Mouse (Mus musculus) kidney, embryonic 15.5 days (tissue): ENCODE results near the gene Nos3. TPM values are rescaled to one million over a fixed set of nuclear protein-coding genes. Genes with fewer than 3 reads are reported as not detected.

Experiments
- ATAC-seq: fragments of 200-750 bp; cut with Nextera tagmentation; replicated peaks from 2 replicates; pipeline ENCODE4 v1.8.0; 2017; ENCODE audit warnings: moderate TSS enrichment; ENCODE audit not compliant: low FRiP score
- H3K27ac ChIP-seq: fragments of 300-500 bp; sonication (generic); 2 replicates; pipeline ENCODE4 v1.5.1; 2015; ENCODE audit warnings: mild to moderate bottlenecking, inconsistent platforms
- H3K27me3 ChIP-seq: fragments of 300-500 bp; sonication (generic); 2 replicates; pipeline ENCODE4 v1.6.1; 2015; ENCODE audit warnings: inconsistent platforms
- H3K36me3 ChIP-seq: fragments of 300-500 bp; sonication (generic); 2 replicates; pipeline ENCODE4 v1.6.1; 2015; ENCODE audit warnings: inconsistent platforms
- H3K4me1 ChIP-seq: fragments of 300-500 bp; sonication (generic); 2 replicates; pipeline ENCODE4 v1.6.1; 2015; ENCODE audit warnings: inconsistent platforms
- H3K4me2 ChIP-seq: fragments of 300-500 bp; sonication (generic); 2 replicates; pipeline ENCODE4 v1.6.1; 2015; ENCODE audit warnings: moderate library complexity, mild to moderate bottlenecking, inconsistent platforms
- H3K4me3 ChIP-seq: fragments of 300-500 bp; sonication (generic); replicated peaks from 2 replicates; pipeline ENCODE4 v1.5.1; 2015; ENCODE audit warnings: mild to moderate bottlenecking, inconsistent platforms
- H3K9ac ChIP-seq: fragments of 300-500 bp; sonication (generic); 2 replicates; pipeline ENCODE4 v1.6.1; 2015; ENCODE audit warnings: mild to moderate bottlenecking, inconsistent platforms
- H3K9me3 ChIP-seq: fragments of 300-500 bp; sonication (generic); replicated peaks from 2 replicates; pipeline ENCODE4 v1.6.1; 2016; ENCODE audit warnings: inconsistent platforms
- WGBS: fragments of 180-500 bp; shearing (Covaris S2); methylation state at CpG from one replicate; pipeline ENCODE4 v1.1.7; 2015; ENCODE audit warnings: mixed read lengths; 5-methylcytosine and 5-hydroxymethylcytosine counted together
- polyA plus RNA-seq: library from polyadenylated mRNA; unstranded; fragments of >200 nt; fragmentation: Nextera tagmentation; extraction: Ambion mirVana; gene quantifications from 2 replicates; pipeline ENCODE4 v1.2.1, GENCODE M21; 2015

Gene Nos3
- polyA plus RNA-seq, 1 experiment from 2014 or later, result 18.4 TPM

DNA sequence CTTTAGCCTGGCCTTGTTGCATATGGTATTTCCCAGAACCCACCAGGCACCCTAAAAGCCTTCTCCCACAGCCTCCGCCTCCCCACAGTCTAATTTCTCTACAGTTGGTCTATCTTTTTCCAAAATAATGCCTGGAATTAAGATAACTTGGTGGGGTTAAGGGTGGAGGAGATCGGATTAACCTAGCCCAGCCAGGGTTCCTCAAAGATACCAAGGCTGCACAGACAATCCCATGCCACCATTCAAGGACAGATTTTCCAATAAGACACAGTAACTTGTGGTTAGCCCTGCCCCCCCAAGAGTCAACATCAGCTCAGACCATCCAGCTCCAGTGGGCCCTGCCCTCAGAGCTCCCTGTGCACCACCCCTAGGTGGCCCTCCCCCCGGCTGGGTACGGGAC is 15.9 kb downstream of the Nos3 start:
- H3K27ac ChIP-seq, result no peak overlapping the region
- no peaks in the 10 kb centered on the region for H3K36me3 ChIP-seq
- ATAC-seq, result no peak
- no peak overlapping the region for H3K4me2 ChIP-seq
- peaks cover 31% of the 10 kb centered on the region for H3K4me1 ChIP-seq
- 0 out of 2 replicates have a peak, but pooled peaks cover 6% of the 10 kb centered on the region for H3K27me3 ChIP-seq
- H3K4me3 ChIP-seq, result no peak overlapping the region
- H3K9me3 ChIP-seq, result no peaks in the 10 kb centered on the region
- 87% methylated on average over 4 of the region's 4 CpGs for WGBS
- H3K9ac ChIP-seq, result no peak overlapping the region

DNA sequence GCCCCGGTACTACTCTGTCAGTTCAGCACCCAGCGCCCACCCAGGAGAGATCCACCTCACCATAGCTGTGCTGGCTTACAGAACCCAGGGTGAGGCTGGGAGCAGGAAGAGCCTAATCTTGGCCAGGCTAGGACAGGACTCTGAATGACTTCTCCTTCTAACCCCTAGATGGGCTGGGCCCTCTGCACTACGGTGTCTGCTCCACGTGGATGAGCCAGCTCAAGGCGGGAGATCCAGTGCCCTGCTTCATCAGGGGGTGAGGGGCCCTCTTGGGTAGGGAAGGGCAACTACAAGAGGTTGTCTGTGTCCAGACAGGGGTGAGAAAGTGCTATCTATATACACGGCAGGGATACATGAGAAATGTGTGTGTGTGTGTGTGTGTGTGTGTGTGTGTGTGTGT is 16.9 kb downstream of the Nos3 start:
- H3K27me3 ChIP-seq, result peaks cover 15% of the 10 kb centered on the region
- WGBS, result 68% methylated on average over 6 of the region's 6 CpGs
- H3K9ac ChIP-seq, result no peak overlapping the region

DNA sequence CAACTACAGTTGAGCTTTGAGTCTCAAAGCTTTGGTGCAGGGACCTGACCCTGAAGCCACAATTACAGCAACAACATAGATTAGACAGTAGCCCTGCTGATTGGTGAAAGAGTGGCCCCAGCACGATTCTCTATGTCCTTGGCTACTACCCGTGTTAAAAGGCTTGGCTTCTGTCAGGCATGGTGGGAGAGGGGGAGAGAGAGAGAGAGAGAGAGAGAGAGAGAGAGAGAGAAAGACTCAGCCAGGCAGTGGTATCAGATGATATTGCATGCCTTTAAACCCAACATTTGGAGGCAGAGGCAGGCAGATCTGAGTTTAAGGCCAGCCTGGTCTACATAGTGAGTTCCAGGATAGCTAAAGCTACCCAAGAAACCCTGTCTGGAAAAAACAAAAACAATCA is 17.4 kb downstream of the Nos3 start:
- no peak overlapping the region for H3K4me2 ChIP-seq
- H3K9me3 ChIP-seq, result no peaks in the 10 kb centered on the region
- peaks cover 20% of the 10 kb centered on the region for H3K27me3 ChIP-seq
- no peaks in the 10 kb centered on the region for H3K36me3 ChIP-seq
- no peak overlapping the region for H3K9ac ChIP-seq
- H3K4me3 ChIP-seq, result no peak overlapping the region
- no peak for ATAC-seq
- H3K27ac ChIP-seq, result no peak overlapping the region
- 58% methylated on average over 2 of the region's 2 CpGs for WGBS
- H3K4me1 ChIP-seq, result peaks cover 34% of the 10 kb centered on the region

More for the DNA sequence above, 16.9 kb downstream of the Nos3 start:
- H3K4me2 ChIP-seq, result no peak overlapping the region
- H3K9me3 ChIP-seq, result no peaks in the 10 kb centered on the region
- H3K4me3 ChIP-seq, result no peak overlapping the region
- H3K4me1 ChIP-seq, result peaks cover 31% of the 10 kb centered on the region
- no peaks in the 10 kb centered on the region for H3K36me3 ChIP-seq
- H3K27ac ChIP-seq, result no peak overlapping the region
- ATAC-seq, result no peak

DNA sequence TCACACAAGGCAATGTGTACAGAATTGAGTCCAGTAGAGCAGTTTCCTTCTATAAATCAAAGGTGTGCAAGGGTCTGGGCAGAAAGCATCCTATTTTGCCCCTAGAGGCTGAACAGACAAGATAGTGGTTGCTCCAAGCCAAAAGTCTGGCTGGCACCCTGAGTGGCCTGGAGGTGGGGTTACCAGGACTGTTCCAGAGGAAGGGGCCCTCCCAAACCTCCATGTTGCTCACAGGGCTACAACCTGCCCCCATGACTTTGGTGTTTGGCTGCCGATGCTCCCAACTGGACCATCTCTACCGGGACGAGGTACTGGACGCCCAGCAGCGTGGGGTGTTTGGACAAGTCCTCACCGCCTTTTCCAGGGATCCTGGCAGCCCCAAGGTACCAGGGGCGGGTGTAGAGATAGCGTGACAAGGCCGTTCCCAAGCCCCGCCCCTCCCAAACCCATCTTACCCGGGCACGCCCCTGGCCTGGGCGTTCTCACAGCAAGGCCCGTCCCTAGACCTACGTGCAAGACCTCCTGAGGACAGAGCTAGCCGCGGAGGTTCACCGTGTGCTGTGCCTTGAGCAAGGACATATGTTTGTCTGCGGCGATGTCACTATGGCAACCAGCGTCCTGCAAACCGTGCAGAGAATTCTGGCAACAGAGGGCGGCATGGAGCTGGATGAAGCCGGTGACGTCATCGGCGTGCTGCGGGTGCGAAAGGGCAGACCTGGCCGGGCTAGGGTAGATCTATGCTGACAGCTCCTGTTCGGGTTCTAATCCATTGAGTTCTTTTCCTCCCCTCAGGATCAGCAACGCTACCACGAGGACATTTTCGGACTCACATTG is 18.6 kb downstream of the Nos3 start:
- Histone ChIP-seq H3K9me3 (no peaks in the 10 kb centered on the region), H3K9ac (peak overlapping the region; percentile 35), H3K4me3 (peak overlapping the region; percentile 48), H3K4me2 (peak overlapping the region; percentile 80), H3K27ac (peak overlapping the region; percentile 35; the same call in 1 of the 2 replicates), H3K36me3 (no peaks in the 10 kb centered on the region), H3K4me1 (peaks cover 46% of the 10 kb centered on the region), H3K27me3 (peaks cover 31% of the 10 kb centered on the region)
- WGBS, result 1% methylated on average over 34 of the region's 34 CpGs
- peak; percentile 70 for ATAC-seq

DNA sequence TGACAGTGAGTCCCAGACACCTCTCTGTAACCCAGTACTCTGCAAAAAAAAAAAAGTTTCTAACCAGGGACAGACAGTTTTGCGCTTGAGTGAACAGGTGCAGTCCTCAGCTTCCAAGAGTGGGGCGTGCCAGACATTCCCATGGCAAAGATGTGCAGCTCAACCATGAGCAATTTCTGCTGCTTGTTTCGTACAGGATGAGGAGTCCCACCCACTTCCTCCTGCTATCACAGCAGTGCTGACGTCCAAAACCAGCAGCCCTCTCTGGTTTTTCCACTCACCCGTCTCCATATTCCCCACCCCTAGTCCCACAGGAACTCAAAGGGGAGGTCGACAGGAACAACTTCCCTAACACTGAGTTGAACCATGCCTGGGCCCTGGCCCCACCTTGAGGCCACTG is 19.8 kb downstream of the Nos3 start:
- H3K27ac ChIP-seq, result peak overlapping the region; percentile 33; the same call in 1 of the 2 replicates
- H3K4me2 ChIP-seq, result peak overlapping the region; percentile 80; the same call in 1 of the 2 replicates
- H3K9ac ChIP-seq, result no peak overlapping the region
- no peaks in the 10 kb centered on the region for H3K36me3 ChIP-seq
- peaks cover 57% of the 10 kb centered on the region for H3K4me1 ChIP-seq
- WGBS, result 41% methylated on average over 6 of the region's 6 CpGs
- H3K27me3 ChIP-seq, result peaks cover 38% of the 10 kb centered on the region
- no peaks in the 10 kb centered on the region for H3K9me3 ChIP-seq
- no peak overlapping the region for H3K4me3 ChIP-seq
- no peak for ATAC-seq

DNA sequence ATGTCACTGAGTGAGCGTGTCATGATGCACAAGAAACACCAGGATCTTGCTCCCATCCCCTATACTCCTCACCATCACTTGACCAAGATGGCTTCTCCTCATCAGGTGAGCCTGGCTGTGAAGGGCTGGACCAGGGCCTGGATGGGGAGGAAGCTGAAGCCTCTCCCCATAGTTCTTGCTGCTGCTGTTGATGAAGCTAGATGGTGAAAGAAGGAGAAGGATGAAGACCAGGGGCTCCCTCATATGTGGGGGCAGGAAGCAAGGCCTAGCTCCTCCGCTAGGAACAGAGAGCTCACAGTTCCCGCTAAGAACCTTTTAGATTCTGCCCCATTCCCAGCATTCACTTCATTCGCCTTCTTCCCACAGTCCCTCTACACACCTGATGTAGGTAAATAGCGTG is 20.8 kb downstream of the Nos3 start:
- ATAC-seq, result no peak
- no peak overlapping the region for H3K4me3 ChIP-seq

DNA sequence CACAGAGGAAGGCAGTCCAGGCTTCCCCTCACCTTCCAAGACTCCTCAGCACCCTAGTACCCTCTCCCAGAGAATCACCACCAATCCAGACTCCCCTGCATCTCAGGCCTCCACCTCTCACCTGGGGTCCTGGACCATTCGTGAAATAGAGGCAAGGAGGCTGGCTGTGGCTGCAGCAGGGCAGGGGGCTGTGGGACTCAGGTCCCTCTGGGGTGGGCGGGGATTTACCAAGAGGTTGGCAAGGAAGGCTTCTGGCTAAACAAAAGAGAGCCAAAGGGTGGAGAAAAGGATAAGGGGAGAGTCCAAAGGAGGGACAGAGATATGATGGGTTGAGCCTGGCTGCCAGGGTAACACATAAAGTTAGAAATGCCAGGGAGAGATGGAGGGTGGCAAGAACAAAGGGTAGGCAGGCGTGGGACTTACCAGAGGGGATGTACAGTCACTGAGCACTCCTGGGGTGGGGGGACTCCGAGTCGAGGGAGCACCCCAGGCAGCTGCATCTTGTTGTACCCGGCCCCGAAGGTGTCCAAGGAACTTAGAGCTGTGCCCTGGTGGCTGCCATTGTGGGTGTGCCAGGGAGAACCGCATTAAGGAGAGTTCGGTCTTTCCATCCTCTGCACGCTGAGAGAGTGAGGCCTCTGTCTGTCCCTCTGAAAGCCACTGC is 21.4 kb downstream of the Nos3 start:
- Histone ChIP-seq H3K27me3 (peaks cover 38% of the 10 kb centered on the region), H3K36me3 (no peaks in the 10 kb centered on the region), H3K4me2 (no peak overlapping the region), H3K9ac (no peak overlapping the region), H3K9me3 (no peaks in the 10 kb centered on the region), H3K4me3 (no peak overlapping the region), H3K4me1 (peaks cover 55% of the 10 kb centered on the region), H3K27ac (no peak overlapping the region)
- no peak for ATAC-seq
- 81% methylated on average over 10 of the region's 10 CpGs for WGBS

More for the DNA sequence above, 20.8 kb downstream of the Nos3 start:
- Histone ChIP-seq H3K27me3 (peaks cover 38% of the 10 kb centered on the region), H3K4me2 (no peak overlapping the region), H3K9me3 (no peaks in the 10 kb centered on the region), H3K4me1 (peaks cover 55% of the 10 kb centered on the region), H3K27ac (no peak overlapping the region), H3K9ac (no peak overlapping the region), H3K36me3 (no peaks in the 10 kb centered on the region)
- WGBS, result 92% methylated on average over 5 of the region's 5 CpGs

DNA sequence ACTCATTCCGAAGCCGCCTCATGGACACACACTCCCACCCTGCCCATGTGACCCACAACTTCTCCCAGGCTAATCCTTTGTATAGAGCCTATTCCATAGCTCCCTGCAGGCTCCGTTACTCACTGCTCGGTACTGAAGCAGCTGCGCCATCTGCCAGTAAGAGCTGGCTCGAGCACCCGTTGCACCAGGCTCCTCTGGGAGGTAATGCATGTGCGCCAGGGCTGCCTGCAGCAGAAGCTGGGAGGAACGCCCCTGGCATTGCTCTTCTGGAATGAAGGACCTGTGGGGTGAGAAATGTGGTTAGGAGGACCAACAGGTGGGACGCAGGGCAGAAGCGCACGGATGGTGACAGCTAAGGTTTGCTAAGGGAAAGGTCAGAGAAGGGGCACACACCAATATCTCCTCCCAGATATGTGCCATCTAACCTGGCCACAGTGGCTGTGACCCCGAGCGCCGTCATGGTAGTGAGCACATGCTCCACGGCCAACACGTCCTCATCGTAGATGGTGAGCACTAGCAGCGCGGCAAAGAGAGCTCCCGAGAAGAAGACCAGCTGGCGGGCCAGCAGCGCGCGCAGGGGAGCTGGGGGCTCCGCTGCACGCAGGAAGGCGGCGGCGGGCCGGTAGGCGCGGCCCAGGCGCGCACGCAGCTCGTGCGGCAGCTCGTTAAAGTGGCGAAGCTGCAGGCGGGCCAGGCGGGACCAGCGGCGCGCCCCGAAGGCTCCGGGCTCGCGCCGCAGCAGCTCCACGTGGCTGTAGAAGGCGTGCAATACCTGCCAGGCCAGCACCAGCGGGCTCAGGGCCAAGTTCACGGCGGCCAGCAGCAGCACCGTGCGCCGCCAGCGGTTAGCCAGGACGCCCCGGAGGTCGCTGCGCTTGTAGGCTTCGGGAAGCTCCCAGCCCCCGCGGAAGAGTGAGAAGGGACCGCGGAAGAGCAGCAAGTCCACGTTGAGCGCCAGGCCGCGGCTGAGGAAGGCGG is 22.9 kb downstream of the Nos3 start:
- Histone ChIP-seq H3K4me3 (peak overlapping the region; percentile 46), H3K27me3 (peaks cover 38% of the 10 kb centered on the region), H3K27ac (0 out of 2 replicates have a peak overlapping the region, but pooled peaks have one; percentile 33), H3K4me2 (peak overlapping the region; percentile 95), H3K4me1 (peaks cover 55% of the 10 kb centered on the region), H3K9me3 (no peaks in the 10 kb centered on the region), H3K36me3 (no peaks in the 10 kb centered on the region), H3K9ac (peak overlapping the region; percentile 37)
- 1% methylated on average over 73 of the region's 73 CpGs for whole genome bisulfite sequencing
- peak; percentile 38 for ATAC-seq

DNA sequence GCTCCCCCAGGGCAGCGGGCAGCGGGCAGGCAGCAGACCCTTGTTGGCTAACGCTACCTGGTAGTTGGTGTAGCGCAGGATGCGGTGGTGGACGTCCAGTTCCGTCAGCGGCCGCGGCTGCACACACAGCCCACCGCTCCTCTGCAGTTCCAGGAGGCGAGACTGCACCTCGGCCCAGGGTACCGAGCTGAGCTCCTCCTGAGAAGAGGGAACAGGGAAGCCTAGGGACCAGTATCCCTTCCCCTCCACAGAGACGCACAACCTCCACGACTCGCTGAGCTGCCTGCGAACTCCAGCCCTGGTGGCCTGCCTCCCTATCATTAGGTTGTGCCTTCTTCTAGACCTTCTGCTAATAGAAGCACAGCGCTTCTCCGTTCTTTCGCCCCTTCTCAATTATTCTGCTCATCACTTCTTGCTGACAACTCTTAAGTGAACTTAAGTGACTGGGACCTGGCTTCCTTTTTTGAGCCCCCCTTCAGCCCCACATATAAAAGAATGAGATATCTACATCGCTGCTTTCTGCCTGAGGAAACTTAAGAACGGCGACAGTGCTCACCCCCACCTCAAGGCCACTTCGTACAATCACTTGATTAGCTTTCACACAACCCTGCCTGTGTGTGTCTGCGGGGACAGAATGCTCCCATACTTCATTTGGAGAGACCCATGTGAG is 23.8 kb downstream of the Nos3 start:
- ATAC-seq, result no peak
- no peaks in the 10 kb centered on the region for H3K9me3 ChIP-seq
- peak overlapping the region; percentile 46 for H3K4me3 ChIP-seq
- 24% methylated on average over 25 of the region's 26 CpGs for WGBS
- peaks cover 54% of the 10 kb centered on the region for H3K4me1 ChIP-seq
- H3K9ac ChIP-seq, result peak overlapping the region; percentile 37
- H3K27me3 ChIP-seq, result peaks cover 38% of the 10 kb centered on the region
- no peaks in the 10 kb centered on the region for H3K36me3 ChIP-seq
- peak overlapping the region; percentile 95 for H3K4me2 ChIP-seq
- 0 out of 2 replicates have a peak overlapping the region, but pooled peaks have one; percentile 33 for H3K27ac ChIP-seq

DNA sequence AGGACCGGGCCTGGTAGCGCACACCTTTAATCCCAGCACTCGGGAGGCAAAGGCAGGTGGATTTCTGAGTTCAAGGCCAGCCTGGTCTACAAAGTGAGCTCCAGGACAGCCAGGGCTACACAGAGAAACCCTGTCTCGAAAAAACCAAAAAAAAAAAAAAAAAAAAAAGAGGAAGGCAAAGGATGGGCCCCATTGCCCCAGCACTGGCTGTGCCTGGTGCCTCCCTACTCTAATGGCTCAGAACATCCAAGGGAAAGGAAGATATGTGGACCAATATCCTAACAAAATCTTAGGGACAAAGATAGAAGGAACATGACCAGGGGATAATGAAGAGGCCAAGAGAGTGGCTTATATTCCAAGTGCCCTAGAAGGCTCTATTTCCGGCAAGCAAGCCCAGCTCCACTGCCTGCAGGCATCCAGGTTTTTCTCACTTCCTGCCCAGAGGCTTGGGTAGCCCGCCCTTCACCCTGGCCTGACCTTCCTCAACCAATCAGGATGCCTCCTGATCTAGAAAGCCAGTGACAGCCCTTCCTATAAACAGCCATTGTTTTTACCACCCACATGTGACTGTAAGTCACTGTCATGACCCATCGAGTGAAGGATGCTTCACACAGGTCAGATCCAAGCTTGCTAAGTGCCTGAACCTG is 24.5 kb downstream of the Nos3 start:
- no peak overlapping the region for H3K27ac ChIP-seq
- H3K9ac ChIP-seq, result no peak overlapping the region
- H3K36me3 ChIP-seq, result no peaks in the 10 kb centered on the region
- 57% methylated on average over 7 of the region's 7 CpGs for WGBS
- peaks cover 38% of the 10 kb centered on the region for H3K27me3 ChIP-seq
- H3K4me1 ChIP-seq, result peaks cover 54% of the 10 kb centered on the region
- no peak overlapping the region for H3K4me2 ChIP-seq
- H3K9me3 ChIP-seq, result no peaks in the 10 kb centered on the region
- H3K4me3 ChIP-seq, result no peak overlapping the region
- ATAC-seq, result no peak

DNA sequence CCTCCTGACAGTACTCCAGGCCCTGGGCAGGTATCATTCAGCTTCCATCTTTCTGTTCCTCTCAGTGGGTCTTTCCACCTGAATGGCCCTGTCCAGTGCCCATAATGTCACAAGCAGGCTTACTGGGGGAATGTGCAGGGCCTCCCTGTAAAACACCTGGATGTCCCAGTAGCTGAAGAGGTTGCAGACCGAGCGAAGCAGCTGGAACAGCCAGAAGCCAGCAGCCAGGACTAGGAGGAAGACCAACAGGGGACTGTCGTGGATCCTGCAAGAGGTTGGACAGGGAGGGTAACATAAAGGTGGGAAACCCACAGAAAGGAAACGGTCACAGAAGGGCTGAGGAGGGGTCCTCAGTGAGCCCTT is 25.0 kb downstream of the Nos3 start:
- no peaks in the 10 kb centered on the region for H3K36me3 ChIP-seq
- peaks cover 34% of the 10 kb centered on the region for H3K27me3 ChIP-seq
- no peak overlapping the region for H3K4me3 ChIP-seq
- ATAC-seq, result no peak
- no peaks in the 10 kb centered on the region for H3K9me3 ChIP-seq
- H3K9ac ChIP-seq, result no peak overlapping the region
- H3K4me1 ChIP-seq, result peaks cover 49% of the 10 kb centered on the region
- no peak overlapping the region for H3K4me2 ChIP-seq
- WGBS, result 74% methylated on average over 4 of the region's 4 CpGs
- H3K27ac ChIP-seq, result no peak overlapping the region
